Mouse (Mus musculus) NIH3T3 (cell line): ENCODE results near the gene Pglyrp1.
"Not testable (repeated sequence)": the region's sequence is repeated elsewhere in the genome, so short reads cannot be mapped to it uniquely, and the experiment has no call there.

Source experiments
- DNase-seq: peaks from one replicate; pipeline ENCODE4 v3.0.0-alpha.2; 2012; ENCODE audit warnings: low read depth

The Pglyrp1 gene

GRCm38 (mm10) chr7:18871031-18871430, at the start of gene Pglyrp1:
Gene Pglyrp1, plus strand, starts transcription at chr7:18871331.
- not testable (repeated sequence) for DNase-seq

DNA sequence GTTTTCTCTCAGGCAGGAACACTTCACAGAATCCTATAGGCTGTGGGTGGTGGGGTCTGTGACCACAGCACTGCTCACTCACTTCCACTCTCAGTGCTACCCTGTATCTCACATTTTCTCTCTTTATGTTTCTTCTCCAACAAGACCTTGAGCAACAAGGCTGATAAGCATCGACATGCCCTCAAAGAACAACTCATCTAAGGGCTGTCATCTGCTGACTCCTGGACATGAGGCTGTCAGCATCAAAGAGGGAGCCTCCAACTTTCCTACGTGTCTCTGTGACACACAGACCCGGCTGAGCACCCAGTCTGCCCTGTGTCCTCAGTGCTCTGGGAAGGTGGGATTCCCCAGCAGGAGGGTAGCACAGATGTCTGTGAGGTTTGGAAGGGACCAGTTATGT, 49.6 kb upstream of the Pglyrp1 start, which contains the start of gene Psg17:
Gene Psg17 (minus strand): TSS at position 101 of the 400 bp plus-strand sequence.
- DNase-seq: no peak

DNA sequence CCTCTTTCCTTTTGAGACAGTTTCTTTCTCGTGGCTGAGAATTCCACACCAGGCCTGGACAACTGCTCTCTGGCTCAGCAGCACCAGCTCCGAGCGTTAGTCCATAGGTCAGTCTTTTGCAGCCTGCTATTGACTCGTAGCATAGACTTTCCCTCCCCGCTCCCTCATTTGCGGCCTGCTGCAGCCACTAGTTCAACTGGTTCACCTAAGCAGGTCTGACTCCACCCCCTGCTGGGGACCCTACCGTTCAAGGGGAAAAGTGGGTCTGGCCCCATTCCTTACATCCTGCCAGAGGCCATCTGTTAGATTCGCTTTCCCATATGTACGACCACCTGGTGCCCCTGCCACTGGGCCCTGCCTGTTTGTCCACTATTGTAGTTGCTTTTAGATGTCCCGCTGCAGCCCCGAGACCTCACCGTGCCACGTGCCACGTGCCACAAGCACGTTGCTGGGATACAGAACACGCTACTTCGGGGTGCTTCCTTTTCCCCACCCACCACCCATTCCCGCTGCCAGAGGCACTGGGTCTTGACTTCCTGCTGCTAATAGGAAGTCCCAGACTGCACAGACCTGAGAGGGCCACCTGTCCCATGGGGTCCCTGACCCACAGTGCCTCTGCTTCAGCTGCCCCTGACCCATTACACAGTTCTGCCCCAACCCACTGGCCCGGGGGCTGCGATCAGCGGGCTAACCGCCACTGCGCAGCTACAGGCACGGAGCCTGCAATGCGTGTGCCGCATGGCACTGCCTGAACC, 43.2 kb upstream of the Pglyrp1 start:
- DNase-seq: no peak

DNA sequence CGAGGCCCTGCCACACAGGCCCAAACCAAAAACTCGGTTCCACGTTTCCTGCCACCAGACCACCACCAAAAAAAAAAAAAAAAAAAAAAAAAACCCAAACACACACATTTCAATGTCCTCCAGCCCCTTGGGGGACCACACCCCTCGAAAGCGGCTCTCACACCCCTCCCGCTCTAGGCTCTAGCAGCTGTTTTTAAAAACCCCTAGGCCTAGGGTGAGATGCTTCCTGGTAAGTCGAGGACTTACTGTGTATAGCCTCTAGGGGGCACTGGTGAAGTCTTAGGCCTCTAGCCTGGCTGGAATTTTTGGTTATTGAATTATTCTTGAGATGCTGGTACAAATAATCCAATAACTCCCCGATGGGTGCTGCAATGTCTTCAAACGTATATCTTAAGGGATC, 42.5 kb upstream of the Pglyrp1 start:
- peak; percentile 53 for DNase-seq

DNA sequence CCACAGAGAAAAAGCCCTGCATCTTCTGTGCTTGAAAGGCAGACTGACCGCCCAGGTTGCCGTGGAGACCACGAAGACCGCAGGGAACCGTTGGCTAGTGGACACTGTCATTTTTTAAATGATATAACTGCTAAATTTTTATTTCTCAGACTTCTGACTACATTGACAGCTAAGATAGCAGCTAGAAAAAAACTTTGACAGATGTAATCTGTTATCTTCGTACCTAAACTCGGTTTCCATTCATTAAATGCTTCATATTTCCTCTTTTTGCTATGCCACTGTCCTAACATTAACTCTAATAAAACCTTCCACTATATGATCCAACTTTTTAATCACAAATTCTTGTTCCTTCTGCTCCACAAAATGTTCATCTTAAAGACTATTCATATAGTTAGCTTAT, 41.6 kb upstream of the Pglyrp1 start:
- DNase-seq: no peak

- no peak for DNase-seq
Observed at GRCm38 (mm10) chr7:18832298-18832697, 38.8 kb upstream of the Pglyrp1 start.

GRCm38 (mm10) chr7:18839865-18840264, 31.3 kb upstream of the Pglyrp1 start, which contains the start of gene Mill2:
Gene Mill2, plus strand, starts transcription at chr7:18839966.
- no peak for DNase-seq

DNA sequence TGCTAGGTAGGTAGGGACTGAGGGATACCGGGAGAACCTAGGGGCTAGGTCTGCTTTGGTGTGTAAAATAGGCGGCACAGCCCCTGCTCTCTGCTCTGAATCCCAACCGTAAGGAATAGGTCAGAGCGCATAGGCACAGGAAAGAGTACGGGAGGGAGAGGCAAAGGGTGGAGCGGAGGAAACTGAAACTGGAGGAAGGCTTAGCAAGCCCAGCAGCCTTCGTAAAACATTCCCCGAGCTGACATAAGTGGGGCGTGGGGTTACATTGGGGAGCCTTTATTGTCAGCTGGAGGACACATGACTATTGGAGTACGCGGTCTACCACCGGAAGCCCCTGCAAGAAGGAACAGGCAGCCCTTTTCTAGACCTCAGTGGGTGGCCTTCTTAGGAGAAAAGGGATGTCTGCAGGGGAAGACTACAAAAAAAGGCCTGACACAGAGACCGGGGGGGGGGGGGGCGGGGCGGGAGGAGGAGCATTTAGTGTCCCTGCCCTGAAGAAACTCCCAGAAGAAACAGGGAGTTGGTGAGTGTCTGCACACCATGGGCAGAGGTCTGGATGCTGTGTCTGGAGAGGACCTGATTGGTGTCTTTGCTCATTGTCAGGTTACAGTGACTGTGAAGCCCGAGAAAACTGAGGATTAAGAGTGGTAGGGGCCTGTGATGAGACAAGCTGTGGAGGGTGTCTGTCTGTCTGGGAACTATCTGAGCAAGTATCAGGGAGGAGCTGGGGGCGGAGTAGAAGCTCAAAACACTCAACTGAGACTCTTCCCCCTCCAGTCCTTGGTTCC, 30.6 kb upstream of the Pglyrp1 start:
- no peak for DNase-seq

DNA sequence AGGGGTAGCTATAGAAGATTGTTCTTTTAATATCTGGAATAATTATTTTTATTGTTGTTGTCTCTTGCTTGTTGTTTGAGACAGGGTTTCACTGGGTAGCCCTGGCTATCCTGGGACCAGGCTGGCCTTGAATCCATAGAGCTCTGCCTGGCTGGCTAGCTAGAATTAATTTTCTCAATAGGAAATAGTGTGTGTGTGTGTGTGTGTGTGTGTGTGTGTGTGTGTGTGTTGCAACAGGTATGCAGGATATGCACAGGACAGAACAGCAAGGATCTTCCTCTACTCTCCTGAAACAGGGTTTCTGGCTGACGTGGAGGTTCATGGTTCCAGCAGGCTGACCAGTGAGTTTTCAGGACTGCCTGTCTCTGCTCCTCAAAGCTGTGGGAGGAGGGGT, 30.0 kb upstream of the Pglyrp1 start:
- DNase-seq: no peak

DNA sequence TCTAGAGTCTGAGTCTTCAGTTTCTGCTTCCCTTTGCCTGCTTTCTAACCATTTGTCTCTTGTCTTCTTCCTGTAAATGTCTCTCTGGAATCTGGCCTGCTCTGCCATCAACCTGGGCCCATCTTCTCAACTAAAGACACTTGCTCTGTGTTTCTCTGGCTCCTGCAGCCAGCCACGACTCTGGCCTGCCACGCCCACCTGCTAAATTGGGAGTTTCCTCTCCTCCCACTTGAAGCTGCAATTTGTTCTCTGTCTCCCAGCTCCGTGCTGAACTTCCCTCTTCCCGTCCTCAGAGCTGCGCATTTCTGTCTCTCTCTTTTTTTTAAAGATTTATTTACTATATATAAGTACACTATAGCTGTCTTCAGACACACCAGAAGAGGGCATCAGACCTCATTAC, 26.3 kb upstream of the Pglyrp1 start:
- no peak for DNase-seq

GRCm38 (mm10) chr7:18848395-18848794, 22.7 kb upstream of the Pglyrp1 start:
- no peak for DNase-seq

DNA sequence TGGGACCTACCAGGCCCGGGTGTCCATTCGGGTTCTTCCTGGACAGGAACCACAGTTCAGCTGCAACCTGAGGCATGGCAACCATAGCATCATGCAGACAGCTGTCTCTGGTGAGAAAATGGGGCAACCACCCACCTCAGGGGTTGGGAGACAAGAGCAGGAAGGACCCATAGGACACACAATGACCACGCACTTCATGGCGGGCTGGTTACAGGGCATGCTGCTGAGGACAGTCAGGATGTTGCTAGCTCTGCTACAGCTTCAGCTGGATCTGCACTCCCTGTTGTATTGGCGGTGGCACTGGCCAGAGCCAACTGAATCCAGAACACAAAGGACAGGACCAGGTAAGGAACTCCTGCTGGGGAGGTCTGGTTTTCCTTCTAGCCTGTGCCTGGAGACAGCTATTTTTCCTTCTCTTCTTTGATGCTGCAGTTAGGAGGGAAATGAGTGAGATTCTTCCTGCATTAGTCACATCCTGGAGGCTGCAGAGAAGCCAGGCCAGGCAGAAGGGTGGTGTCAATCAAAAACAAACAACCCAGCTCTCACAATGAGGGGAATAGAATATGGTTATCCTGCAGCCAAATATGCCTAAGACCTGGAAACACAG, 12.7 kb upstream of the Pglyrp1 start:
- DNase-seq: peak; percentile 79

GRCm38 (mm10) chr7:18862801-18863200, 8.3 kb upstream of the Pglyrp1 start:
- peak; percentile 51 for DNase-seq

GRCm38 (mm10) chr7:18868491-18868890, 2.6 kb upstream of the Pglyrp1 start:
- DNase-seq: no peak

DNA sequence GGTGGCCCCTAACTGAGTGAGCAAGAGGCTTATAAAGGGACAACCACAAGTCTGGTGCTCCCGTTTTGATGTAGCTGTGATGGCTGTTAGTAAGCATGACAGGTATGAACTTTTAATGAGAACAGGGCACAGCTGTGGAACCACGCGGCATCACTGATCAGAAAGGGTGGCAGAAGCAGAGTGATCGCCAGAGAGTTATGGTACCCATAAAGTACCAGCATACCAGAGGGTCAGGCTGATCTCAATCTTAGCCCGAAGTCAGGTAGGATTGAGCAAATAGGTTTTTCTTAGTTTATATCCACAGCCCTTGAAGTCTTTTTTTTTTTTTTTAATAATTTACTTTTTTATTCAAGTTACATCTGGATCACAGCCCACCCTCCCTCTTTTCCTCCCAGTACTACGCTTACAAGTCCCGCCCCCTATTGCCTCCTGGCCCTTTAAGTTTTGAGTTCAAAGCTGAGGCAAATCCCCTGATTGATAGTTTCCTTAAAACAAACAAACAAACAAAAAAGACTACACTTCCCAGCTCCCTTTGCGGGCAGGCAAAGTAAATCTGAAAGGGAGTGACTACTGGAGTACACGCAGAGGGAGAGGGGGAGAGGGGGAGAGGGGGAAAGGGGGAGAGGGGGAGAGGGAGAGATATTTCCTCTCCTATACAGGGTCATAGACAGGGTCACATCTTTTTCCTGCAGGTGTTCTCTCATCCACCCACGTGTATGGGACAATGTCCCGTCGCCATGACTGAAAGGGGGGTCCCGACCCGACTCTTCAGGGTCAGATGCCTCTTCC, 1.1 kb downstream of the Pglyrp1 start:
- no peak for DNase-seq

DNA sequence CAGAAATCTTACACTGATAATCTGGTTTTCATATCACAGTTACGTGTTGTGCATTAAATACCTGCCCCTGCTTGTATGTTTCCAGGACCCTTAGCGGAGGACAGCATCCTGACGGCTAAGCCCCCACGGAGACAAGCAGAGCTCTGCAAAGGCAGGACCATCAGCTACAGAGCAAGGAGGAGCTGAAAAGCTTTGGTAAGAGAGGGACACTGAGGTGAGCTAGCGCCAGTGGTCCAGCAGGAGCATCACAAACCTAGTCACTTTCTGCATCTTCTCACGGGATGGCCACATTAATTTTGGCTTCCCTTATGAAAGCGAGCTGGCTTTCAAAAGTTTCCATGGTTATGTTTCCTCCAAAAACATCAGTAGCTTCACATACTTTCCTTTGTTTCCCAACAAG, 1.7 kb downstream of the Pglyrp1 start:
- DNase-seq: no peak

GRCm38 (mm10) chr7:18873253-18873652, 2.1 kb downstream of the Pglyrp1 start:
- peak; percentile 92 for DNase-seq

DNA sequence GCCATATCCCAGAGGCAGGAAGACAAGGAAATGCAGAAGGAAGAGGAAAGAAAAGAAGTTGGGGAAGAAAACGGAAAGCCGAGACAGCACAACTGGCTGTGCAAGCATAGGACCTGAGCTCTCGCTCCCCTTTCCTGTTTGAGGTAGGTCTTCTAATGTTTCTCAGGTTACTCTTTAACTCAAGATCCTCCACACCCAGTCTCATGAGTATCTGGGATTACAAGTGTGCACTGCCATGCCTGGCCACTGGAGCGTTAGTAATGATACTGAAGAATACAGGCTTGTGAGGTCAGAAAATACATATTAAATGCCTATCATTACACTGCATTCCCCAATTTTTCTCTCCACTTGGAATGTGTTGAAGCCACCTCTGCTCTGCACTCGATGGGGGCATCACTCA, 4.2 kb downstream of the Pglyrp1 start:
- DNase-seq: no peak

DNA sequence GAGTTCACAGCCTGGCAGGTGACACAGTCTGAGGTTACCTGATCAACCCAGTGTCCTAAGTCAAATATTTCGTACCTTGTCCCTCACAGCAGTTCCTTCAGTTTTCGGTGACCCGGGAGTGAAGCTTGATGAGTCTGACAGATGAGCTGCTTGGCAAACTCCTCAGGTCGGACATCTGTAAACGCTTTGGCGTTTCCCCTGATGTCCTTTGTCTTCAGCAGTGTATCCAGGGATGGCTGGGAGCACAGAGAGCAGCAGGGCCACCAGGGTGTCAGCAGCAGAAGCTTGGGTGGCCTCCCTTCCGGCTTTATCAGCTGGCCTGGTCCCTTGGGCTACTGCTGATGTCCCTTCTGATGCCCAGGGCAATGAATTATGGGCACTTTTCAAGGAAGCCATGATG, 7.6 kb downstream of the Pglyrp1 start:
- no peak for DNase-seq

GRCm38 (mm10) chr7:18883991-18884744, 13.0 kb downstream of the Pglyrp1 start:
- no peak for DNase-seq

DNA sequence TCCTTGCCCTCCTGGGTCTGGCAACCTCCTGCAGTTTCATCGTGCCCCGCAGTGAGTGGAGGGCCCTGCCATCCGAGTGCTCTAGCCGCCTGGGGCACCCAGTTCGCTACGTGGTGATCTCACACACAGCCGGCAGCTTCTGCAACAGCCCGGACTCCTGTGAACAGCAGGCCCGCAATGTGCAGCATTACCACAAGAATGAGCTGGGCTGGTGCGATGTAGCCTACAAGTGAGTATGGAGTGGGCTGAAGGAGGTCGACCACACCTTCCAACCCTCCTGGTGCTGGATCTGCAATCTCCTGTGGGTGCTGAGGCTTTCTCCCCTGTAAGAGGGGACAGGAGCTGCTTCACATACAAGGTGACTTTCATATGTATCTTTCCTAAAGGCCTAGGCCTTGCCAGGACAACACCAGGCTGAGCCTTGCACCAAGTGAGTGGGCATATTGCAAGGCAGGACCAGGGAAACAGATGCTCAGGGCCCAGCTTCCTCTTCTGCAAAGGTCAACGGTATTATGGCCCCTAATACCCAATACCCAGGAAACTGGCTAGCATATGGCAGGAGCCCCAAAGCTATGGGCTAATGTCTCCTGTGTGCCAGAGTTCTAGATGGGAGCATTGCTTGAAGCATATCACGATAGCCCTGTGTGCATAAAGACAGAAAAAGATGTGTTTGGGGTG, 13.8 kb downstream of the Pglyrp1 start:
- DNase-seq: no peak
